Mouse (Mus musculus) thymus, postnatal 14 days (tissue): ENCODE data around the gene Zfp523.

Source experiments
- DNase-seq: peaks from one replicate; pipeline ENCODE4 v3.0.0; 2021

Gene Zfp523

DNA sequence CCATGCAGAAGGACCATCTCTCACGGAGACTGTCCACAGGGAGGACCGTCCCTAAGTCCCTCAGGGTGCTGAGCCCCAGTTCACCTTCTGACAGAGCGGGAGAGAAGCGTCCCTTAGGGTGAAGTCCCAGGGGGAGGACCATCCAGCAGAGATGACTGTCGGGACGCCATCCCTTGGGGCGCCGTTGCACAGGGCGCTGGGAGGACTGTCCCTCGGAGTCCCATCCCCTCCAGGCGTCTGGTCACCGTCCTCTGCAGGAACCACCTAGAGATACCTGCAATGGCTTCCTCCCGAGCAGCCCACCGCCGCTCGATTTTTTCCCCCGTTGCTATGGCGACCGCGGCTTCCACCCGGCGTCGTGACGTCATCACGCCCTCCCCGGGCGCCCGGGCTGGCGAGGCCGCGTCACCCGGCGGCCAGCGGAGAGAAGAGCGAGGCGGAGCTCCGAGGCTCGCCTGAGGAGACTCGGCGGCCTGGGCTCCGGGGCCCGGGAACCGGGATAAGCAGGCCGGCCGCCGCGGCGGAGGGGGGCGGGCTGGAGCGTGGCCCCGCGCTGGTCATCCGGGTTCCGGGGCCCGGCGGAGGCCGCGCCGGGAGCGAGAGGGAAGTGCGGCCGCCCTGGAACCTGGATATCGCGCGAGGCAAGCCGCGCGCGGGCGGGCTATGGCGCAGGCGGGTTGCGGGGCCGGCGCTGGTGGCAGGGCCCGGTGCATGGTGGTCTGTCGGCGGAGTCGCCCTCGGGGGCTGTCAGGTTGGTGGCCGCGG lies at the start of gene Zfp523:
Zfp523 (plus strand) TSS at position 355 of the 765 bp plus-strand sequence.
- peak; percentile 95 for DNase-seq

DNA sequence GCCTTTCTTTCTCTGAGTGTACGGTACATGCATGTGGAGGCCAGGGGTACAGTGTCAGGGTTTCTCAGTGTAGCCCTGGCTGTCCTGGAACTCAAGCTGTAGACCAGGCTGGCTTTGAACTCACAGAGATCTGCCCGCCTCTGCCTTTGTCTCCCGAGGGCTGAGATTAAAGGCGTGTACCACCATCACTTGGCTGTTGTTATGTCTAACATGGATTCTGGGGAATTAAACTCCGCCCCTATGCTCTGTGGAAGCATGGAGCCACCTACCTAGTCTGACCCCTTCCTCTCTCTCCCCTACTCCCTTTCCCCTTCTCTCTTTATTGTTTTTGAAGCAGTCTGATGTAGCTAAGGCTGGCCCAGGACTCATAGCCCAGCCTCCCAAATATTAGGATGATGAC lies 47.1 kb upstream of the Zfp523 start:
- DNase-seq = no peak

DNA sequence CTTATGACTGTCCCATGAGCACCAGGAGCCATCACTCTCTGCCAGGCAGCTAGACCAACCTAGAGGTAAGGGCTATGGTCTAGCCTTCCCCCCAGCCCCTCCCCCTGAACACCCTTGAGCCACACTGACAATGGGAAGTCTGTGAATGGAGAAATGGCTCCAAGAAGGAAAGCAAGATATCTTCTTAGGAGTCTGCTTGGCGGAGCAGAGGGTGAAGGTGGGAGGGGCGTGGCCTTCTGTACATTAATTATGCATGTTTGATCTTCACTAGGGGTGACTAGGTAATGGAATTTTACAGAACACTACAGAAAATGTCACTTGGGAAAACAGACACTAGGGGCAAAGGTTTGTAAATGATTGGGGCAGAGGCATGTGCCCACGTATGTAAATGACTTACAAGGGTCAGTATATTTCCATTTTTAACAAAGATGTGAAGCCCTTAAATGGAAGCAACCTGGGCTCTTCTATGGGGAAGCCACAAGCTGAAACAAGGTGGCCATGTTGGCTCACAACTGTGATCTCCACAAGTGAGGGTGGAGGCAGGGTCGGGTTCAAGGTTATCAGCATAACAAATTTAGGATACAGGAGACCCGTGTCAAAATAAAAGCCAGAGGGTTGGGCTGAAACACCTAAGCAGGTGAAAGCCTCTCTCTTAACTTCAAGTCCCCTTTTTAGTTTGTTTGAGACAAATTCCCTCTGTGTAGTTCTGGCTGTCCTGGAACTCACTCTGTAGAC lies 46.4 kb upstream of the Zfp523 start:
- no peak for DNase-seq

DNA sequence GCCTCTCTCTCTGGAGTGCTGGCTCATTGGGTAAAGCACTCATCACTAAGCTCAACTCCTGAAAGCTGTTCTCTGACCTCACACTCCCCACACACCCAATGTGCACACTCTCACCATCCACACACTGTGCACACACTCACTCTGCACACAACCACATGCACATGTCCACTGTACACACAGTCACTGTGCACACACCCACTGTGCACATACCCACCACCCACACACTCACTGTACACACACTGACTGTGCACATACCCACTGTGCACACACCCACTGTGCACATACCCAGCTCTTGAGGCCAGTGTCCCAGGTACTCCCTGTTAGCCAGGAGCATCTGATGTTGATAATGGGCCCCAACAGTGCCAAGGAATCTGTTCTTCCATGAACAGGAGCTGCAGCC lies 45.8 kb upstream of the Zfp523 start:
- DNase-seq = no peak

DNA sequence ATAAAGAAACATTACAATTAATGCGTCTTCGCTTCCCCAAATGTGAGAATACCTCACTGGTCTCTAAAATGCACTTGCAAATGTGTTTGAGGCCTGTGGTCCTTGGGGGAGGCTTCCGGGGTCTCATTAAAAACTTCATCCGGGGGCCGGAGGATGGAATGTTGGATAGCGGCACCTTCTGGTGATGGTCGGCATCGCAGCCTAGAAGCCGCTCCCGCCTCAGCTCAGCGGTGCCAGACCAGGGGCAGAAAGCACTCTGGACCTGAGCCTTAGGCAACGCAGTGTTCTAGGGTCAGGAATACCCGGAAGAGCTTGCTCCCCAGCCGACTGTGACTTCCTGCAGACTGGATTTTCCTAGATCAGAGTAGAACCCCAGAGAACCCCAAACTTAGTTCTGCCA lies 43.7 kb upstream of the Zfp523 start:
- peak; percentile 68 for DNase-seq

DNA sequence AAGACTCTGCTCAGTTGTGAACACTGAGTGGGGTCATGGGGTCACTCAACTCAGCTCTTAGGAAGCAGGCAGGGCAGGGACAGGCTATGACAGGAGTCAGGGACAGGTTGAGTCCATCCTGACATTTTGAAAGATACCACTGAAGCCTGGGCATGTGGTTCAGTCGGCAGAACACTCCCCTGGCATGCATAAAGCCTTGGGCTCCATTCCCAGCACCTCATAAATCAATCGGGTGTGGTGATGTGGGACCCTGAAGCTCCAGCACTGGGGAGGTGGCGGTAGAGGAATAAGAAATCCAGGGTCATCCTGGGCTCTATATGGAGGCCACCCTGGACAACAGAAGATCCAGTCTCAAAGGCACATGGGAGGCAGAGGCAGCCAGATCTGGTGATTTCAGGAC lies 41.4 kb upstream of the Zfp523 start:
- DNase-seq = no peak

DNA sequence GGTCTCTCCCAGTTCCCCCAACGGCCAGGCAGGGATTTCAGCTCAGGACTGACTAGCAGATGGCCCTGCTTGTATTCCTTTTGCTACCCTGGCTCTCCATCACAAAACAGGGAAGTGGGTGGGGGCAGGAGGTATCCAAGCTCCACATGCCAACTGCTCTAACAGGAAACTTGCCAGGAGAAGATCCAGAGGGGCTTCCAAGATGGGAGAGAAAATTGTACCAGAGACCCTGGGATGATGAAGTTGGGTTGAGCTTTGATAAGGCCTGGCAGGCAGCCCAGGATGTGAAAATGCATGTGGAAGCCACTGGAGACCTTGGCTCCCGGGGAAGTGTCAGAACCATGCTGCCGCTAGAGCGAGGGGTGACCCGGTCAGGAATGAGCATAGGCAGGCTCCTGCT lies 40.7 kb upstream of the Zfp523 start:
- DNase-seq = no peak

DNA sequence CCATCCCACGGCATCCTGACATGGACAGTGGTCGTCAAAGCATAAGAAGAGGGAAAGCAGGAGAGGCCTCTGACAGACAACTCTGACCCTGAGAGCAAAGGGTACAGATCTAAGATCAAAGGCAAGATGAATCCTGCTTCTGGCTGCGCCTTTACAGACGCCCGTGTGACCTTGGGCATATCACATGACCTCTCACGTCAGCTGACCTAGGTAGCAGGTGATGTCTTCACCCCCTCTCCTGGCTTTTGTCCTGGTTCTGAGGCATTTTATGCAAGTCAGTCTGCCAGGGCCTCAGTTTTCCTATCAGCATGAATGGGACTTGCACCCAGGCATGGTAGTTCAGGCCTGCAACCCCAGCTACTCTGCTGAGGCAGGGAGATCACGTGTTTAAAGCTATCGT lies 38.9 kb upstream of the Zfp523 start:
- no peak for DNase-seq

DNA sequence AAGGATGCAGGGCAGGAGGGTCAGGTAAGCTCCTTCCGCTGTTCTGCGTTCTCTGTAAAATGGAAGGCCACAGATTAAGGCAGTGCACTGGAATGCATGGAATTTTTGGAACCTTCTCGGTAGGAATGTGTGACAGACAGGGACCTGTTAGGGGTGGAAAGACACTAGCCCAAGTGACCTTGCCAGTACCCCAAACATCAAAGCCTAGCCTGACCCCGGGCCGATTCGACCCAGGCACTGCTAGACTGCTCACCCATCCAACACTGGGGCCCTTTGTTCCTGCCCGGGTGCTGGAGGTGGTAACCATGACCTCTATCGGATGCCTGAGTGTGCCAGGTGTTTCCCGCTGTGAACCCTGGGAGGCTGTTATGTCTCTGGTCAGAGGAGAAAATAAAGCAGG lies 38.2 kb upstream of the Zfp523 start:
- DNase-seq = no peak

DNA sequence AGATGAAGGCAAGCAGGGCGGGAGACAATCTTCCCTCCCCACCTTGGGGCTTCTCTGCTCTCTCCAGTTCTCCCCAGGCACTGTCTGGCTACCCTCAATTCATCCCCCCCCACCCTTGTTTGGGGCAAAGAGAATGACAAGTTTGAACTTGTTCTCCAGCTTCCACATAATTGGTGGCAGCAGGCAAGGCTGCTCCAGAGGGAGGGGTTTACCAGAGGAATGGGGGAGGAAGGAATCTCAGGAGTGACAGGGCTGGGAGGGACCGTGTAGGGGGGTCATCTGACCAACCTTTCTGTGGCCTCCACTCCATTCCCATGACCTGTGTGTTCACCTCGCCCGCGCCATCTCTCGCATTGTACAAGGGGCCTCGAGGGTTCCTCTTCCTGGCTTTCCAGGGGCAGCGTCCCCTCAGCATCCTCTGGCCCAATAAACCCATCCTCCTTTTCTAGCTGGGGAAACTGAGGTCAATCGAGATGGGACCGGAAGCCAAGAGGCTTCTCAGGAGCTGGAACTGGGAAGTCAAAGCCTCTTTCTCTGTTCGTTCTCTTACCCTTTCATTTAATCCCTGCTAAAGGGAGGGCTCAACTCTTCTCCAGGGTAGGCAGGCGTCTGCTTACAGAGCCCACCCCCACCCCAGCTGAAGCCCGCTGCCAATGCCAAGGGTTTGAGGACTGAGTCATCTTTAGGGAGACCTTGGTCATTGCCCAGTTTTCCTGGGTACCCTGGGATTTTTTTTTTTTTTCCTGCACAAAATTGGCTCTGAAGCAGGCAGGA lies 36.3 kb upstream of the Zfp523 start:
- no peak for DNase-seq

DNA sequence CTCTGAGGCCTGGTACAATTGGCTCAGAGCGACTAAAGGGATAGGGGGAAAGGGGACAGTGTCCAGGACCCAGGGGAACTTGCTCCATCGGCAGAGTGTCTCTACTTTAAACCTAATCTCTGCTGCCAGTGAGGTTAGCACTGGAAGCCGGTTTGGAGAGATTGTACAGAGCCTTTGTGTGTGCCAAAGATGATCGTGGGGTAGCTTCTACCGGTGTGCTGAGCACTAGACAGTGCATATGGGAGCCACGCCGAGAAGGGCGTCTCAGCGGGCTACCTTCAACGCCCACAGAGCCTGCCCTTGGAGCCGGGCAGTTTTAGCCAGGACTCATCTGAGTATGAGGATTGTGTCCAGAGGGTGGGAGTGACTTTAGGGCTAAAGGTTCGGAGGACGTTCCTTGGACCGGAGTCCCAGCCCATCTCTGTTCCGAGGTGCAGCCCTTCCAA lies 35.7 kb upstream of the Zfp523 start:
- DNase-seq = no peak

DNA sequence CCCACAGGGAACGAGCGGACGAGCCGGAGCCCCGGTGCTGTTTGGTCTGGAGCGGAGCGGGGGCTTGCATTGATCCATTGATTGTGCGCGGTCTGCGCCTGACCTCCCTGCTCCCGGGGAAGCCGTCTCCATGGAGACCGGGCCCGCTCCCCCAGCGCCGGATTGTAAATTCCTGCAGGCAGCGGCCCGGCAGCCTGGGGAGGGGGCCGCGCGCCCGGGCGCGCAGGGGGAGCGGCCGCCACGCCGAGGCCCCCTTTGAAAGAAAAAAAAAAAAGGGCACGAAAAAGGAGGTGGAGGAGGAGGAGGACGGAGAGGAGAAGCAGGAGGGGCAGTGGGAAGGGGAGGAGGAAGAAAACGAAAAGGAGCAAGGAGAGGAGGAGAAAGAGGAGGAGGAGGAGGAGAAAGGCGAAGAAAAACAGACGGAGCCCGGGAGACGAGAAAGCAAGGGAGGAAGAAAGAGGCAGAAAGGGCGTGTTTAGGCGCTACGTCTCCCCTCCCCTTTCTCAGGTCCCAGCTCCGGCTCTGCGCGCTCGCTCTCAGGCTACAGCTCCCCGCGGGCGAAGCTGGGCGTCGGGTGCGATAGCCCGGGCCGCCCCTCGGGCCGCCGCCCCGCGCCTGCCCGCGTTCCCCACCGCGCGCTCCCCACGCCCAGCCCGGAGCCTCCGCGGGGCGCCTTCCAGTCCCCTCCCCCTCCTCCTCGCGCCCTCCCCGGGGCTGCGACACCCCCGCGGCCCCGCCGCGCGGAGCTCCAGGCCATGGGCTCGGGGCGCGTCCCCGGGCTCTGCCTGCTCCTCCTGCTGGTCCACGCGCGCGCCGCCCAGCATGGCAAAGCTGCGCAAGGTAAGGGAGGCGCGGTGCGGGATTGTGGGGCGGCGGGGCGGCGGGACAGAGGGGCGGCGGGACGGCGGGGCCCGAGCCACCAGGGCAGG lies 34.9 kb upstream of the Zfp523 start, which contains the start of gene Scube3:
Scube3 (plus strand) TSS at position 371 of the 929 bp plus-strand sequence.
- peak; percentile 45 for DNase-seq

DNA sequence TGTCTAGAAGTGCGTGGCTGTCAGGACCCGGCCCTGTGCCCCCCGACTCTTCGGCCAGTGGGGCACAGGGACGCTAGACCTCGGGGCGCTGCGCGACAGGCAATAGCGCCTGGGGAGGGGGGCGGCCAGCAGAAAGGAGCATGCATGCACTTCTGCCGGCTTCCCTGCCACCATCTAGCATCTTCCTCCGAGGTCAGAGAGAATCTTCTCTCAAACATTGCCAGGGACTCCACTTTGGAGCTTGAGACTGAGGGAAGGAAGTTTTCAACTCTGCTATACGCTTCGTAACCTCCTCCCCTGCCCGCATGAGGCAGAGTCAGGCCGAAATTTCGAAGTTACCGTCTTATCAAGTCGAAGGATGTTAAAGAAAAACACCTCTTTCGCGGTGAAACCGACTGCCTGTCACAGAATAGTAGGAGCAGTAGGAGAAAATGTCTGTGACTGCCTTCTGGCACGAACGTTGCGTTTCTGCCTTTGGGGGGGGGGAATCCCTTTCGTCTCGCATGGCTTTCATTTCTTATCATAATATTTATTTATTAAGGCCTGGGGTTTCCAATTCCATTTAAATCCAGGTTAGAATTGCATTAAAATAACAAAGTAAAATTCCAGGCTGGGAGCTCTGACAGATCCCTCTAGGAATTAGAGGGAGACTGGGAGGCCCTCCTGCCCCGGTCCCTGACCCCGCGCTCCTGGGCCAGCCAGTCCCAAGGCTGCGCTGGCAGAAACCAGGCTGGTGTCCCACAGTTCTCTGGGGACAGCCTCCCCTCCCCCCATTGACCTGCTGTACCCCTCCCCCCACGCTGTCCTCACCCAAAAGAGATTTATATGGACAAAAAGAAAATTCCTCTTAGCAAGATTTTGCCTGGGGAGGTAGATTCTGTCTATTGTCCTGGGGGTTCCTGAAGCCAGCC lies 34.0 kb upstream of the Zfp523 start:
- no peak for DNase-seq

DNA sequence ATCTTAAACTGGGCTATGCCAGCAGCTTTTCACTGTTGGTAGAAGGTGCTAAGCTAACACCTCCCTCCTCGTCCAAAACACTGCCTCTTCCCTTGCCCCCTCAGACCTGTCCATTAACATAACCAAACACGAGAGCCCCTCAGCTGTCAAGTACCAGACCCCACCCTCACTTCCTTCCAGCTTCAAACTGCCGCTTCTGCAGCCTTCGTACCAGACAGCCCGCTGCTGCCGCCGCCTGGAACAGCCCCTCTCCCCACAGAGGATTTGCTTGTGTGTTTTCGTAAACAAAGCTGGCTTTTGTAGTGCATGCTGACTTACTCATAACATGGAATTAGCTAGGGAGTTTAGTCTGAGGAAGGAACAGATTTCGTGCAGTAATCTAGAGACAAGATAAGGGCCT lies 33.2 kb upstream of the Zfp523 start:
- peak; percentile 53 for DNase-seq

DNA sequence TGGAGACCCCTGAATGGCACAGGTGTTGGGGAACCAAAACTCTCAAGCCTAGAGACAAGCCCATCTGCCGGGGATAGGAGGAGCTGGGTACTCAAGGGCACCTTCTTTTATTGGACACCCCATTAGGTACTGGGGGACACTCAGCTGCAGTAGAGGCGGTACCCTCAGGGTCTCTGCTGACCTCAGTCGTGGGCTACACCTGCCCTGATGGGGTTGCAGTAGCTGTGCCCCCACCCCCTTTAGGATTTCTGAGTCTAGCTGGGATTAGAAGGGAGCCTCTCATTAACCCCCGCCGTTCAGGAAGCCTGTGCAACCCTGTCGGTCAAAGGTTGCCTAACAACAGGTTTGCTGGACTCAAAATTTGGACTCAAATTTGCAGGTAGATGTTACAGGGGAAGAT lies 32.7 kb upstream of the Zfp523 start:
- DNase-seq = no peak

DNA sequence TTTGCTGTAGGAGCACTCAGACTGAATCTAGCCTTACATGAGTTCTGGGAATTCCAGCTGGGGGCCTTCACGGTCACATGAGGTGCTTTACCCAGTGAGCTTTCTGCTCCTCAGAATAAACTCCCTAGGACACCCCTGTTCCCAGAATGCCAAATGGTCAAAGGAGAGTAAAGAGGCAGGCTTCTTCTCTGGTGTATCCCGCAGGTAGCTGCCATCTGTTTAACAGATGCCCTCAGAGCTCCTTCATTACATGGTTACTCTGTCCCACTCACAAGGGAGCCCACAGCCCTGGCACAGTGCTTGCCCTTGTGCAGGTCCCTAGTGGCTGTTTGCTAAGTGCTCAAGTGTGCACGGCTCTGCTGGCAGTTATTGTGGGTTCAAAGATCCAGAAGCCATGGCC lies 28.6 kb upstream of the Zfp523 start:
- no peak for DNase-seq

DNA sequence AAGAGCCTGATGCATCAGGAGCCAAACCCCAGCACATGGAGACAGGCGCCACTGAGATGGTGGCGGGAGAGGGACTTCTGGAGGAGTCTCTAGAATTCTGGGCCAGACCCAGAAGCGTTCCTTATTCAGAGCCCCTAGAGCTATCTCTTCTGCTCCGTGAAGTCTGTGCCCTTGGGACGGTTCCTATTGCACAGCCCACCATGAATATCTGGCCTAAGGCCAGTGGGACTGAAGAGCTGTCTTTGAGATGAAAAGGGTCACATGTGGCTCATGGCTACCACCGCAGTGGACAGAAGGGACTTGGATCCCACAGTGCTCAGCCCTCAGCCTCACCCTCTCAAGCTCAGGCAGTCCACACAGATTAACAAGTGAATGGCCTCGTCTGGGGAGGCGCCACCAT lies 27.2 kb upstream of the Zfp523 start:
- no peak for DNase-seq

DNA sequence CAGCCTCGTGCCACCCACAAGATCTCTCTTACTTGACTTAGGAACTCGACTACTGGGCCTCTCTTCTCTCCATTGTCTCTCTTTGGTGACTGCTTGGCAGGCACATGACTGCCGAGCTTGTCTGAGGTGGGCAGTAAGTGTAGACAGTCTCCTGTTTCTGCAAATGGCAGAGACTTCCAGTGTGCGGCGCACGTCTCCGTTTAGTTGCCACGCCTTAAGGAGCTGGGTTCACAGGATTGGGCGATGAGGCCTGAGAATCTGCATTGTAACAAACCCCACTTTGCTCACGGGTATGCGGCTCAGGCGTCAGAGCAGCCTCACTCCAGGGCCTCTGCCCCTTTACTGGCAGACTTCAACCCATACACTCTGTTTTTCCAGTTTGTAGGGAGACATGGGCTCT lies 26.5 kb upstream of the Zfp523 start:
- DNase-seq = no peak

DNA sequence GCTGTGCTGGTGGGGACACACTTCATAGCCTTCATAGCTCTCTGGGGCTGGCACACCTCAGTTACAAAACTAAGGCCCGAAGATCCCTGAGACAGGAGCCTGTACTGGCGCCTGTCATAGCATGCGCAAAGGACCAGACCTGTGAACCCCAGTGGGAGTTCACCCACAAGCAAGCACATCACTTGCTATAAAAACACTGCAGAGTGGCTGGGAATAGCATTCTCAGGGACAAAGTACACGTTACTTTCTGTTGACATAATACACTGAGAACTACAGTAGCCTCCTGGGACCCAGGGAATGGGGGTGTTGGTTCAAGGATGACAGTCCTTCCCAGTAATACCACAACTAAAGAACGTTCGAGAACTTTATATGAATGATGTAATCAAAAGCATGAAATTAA lies 23.8 kb upstream of the Zfp523 start:
- DNase-seq = no peak

DNA sequence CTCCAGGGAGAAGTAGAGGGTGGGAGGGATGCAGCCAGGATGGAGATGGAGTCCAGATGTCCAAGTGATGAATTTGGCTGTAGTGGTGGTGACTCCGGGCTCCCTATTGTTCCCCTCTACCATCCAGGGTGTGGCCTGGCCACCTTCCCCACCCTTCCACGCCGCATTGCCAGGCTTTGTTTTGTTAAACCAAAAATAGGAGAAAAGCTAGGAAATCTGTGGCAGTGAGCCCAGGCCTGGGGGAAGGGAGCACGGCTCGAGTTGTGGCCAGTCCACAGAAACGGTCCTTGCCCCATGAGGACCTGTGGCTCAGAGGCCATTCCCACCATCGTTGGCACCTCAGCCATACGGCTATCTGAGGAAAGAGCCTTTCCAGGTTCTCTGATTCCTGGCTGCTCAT lies 22.0 kb upstream of the Zfp523 start:
- no peak for DNase-seq

DNA sequence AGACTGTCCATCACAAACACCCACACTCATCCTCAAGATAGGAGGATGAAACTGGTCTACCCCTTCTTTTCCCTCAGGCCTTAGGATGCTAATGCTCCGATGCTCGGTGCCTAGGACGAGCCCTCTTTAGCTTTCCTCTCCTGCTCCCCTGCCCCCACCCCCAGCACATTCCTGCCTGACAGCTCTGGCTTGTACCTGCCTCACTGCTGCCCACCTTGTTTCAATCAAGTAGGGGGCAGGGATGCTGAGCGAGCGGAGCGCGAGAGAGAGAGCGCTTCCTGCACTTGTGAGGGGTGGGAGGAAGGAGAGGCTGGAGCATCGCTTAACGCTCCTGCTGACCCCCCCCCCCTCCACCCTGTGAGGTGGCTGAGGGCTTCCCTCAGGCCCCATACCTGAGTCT lies 16.6 kb upstream of the Zfp523 start:
- no peak for DNase-seq
